Mouse (Mus musculus) heart, postnatal 0 days (tissue): ENCODE results near the gene Tgif2. TPM values are rescaled to one million over a fixed set of nuclear protein-coding genes. Genes with fewer than 3 reads are reported as not detected.

Experiments
- ATAC-seq: fragments of 200-750 bp; cut with Nextera tagmentation; 2 replicates; pipeline ENCODE4 v1.8.0; 2017; ENCODE audit warnings: low read depth, moderate number of reproducible peaks, moderate library complexity; ENCODE audit not compliant: insufficient read depth
- DNase-seq: peaks from one replicate; pipeline ENCODE4 v3.0.0-alpha.2; 2016; ENCODE audit warnings: low spot score
- H3K27ac ChIP-seq: fragments of 300-500 bp; sonication (generic); 2 replicates; pipeline ENCODE4 v1.5.1; 2014; ENCODE audit warnings: low read depth, mild to moderate bottlenecking
- H3K27me3 ChIP-seq: fragments of 300-500 bp; sonication (generic); 2 replicates; pipeline ENCODE4 v1.6.1; 2014; ENCODE audit warnings: low read length, mixed read lengths; ENCODE audit not compliant: control insufficient read depth, insufficient read depth
- H3K36me3 ChIP-seq: fragments of 300-500 bp; sonication (generic); replicated peaks from 2 replicates; pipeline ENCODE4 v1.6.1; 2014; ENCODE audit warnings: low read length, mixed read lengths; ENCODE audit not compliant: control insufficient read depth, insufficient read depth
- H3K4me1 ChIP-seq: fragments of 300-500 bp; sonication (generic); 2 replicates; pipeline ENCODE4 v1.6.1; 2014; ENCODE audit warnings: antibody characterized with exemption; ENCODE audit not compliant: control insufficient read depth, insufficient read depth
- H3K4me2 ChIP-seq: fragments of 300-500 bp; sonication (generic); 2 replicates; pipeline ENCODE4 v1.6.1; 2014; ENCODE audit warnings: low read depth, mild to moderate bottlenecking, low read length, moderate library complexity
- H3K4me3 ChIP-seq: fragments of 300-500 bp; sonication (generic); 2 replicates; pipeline ENCODE4 v1.5.1; 2014; ENCODE audit warnings: low read depth, low read length
- H3K9ac ChIP-seq: fragments of 300-500 bp; sonication (generic); replicated peaks from 2 replicates; pipeline ENCODE4 v1.6.1; 2014; ENCODE audit warnings: low read depth, low read length, mixed read lengths
- H3K9me3 ChIP-seq: fragments of 300-500 bp; sonication (generic); replicated peaks from 2 replicates; pipeline ENCODE4 v1.6.1; 2016; ENCODE audit warnings: low read length; ENCODE audit not compliant: control insufficient read depth
- CTCF ChIP-seq: IDR thresholded peaks from 2 replicates; pipeline ENCODE4 v1.5.1; 2016; ENCODE audit warnings: antibody characterized with exemption, control low read depth, low read depth
- EP300 ChIP-seq: IDR thresholded peaks from 2 replicates; pipeline ENCODE4 v1.6.1; 2016; ENCODE audit warnings: antibody characterized with exemption, low read depth
- WGBS: fragments of 180-500 bp; shearing (Covaris S2); extraction: QIAGEN DNeasy Blood & Tissue Kit; methylation state at CpG from one replicate; pipeline ENCODE4 v1.1.7; 2014; 5-methylcytosine and 5-hydroxymethylcytosine counted together
- polyA plus RNA-seq: library from polyadenylated mRNA; unstranded; fragments of >200 nt; fragmentation: Nextera tagmentation; extraction: Ambion mirVana; gene quantifications from 2 replicates; pipeline ENCODE4 v1.2.1, GENCODE M21; 2015
- total RNA-seq: library from RNA; depleted of rRNA; stranded (reverse); fragments of >200 nt; gene quantifications from 2 replicates; pipeline ENCODE4 v1.2.3, GENCODE M21; 2014; ENCODE audit warnings: low replicate concordance

The Tgif2 gene
- total and polyA plus RNA-seq, 2 experiments from 2014 or later, result 14.6 to 19.7 TPM

GRCm38 (mm10) chr2:156869554-156869953 is 29.7 kb downstream of the Tgif2 start:
- H3K36me3 ChIP-seq, result peaks cover 82% of the 10 kb centered on the region

GRCm38 (mm10) chr2:156870519-156870918 is 30.7 kb downstream of the Tgif2 start:
- no peak for ATAC-seq
- WGBS, result 17% methylated on average over 6 of the region's 6 CpGs

More at GRCm38 (mm10) chr2:156869554-156869953, 29.7 kb downstream of the Tgif2 start:
- Histone ChIP-seq H3K4me3 (no peak overlapping the region), H3K4me1 (0 out of 2 replicates have a peak, but pooled peaks cover 6% of the 10 kb centered on the region), H3K9ac (no peak overlapping the region), H3K27me3 (no peaks in the 10 kb centered on the region), H3K27ac (no peak overlapping the region), H3K9me3 (no peaks in the 10 kb centered on the region), H3K4me2 (no peak overlapping the region)
- no peak for DNase-seq
- ATAC-seq, result no peak
- TF ChIP-seq CTCF (no peak), EP300 (no peak)
- 86% methylated on average over 7 of the region's 7 CpGs for WGBS

GRCm38 (mm10) chr2:156873629-156874028 is 33.8 kb downstream of the Tgif2 start:
- no peaks in the 10 kb centered on the region for H3K9me3 ChIP-seq
- DNase-seq, result peak; percentile 51
- 0 out of 2 replicates have a peak, but pooled peaks cover 6% of the 10 kb centered on the region for H3K4me1 ChIP-seq
- H3K36me3 ChIP-seq, result peaks cover 54% of the 10 kb centered on the region
- H3K27me3 ChIP-seq, result no peaks in the 10 kb centered on the region
- no peak overlapping the region for H3K9ac ChIP-seq
- no peak overlapping the region for H3K27ac ChIP-seq
- H3K4me2 ChIP-seq, result no peak overlapping the region
- no peak; the same call in 1 of the 2 replicates for ATAC-seq
- TF ChIP-seq CTCF (peak; percentile 83), EP300 (no peak)
- no peak overlapping the region for H3K4me3 ChIP-seq
- 26% methylated on average over 5 of the region's 5 CpGs for WGBS

More at GRCm38 (mm10) chr2:156870519-156870918, 30.7 kb downstream of the Tgif2 start:
- H3K27me3 ChIP-seq, result no peaks in the 10 kb centered on the region
- H3K9me3 ChIP-seq, result no peaks in the 10 kb centered on the region
- 0 out of 2 replicates have a peak, but pooled peaks cover 6% of the 10 kb centered on the region for H3K4me1 ChIP-seq
- H3K36me3 ChIP-seq, result peaks cover 79% of the 10 kb centered on the region
- H3K9ac ChIP-seq, result no peak overlapping the region
- no peak for DNase-seq
- no peak overlapping the region for H3K4me3 ChIP-seq
- H3K4me2 ChIP-seq, result no peak overlapping the region
- H3K27ac ChIP-seq, result no peak overlapping the region
- no peak for TF ChIP-seq EP300
- no peak for TF ChIP-seq CTCF

- Histone ChIP-seq H3K4me1 (0 out of 2 replicates have a peak, but pooled peaks cover 6% of the 10 kb centered on the region), H3K9ac (no peak overlapping the region), H3K36me3 (peaks cover 48% of the 10 kb centered on the region), H3K9me3 (no peaks in the 10 kb centered on the region), H3K27me3 (no peaks in the 10 kb centered on the region), H3K4me3 (no peak overlapping the region), H3K4me2 (no peak overlapping the region), H3K27ac (no peak overlapping the region)
- no peak for TF ChIP-seq CTCF
- TF ChIP-seq EP300, result no peak
- DNase-seq (no peak), ATAC-seq (no peak)
- 81% methylated on average over 8 of the region's 8 CpGs for WGBS
Measured at GRCm38 (mm10) chr2:156874047-156874759, 34.4 kb downstream of the Tgif2 start.

GRCm38 (mm10) chr2:156874760-156875510 is 35.1 kb downstream of the Tgif2 start:
- H3K9ac ChIP-seq, result no peak overlapping the region
- H3K27ac ChIP-seq, result no peak overlapping the region
- DNase-seq (no peak), ATAC-seq (no peak)
- H3K4me3 ChIP-seq, result no peak overlapping the region
- H3K9me3 ChIP-seq, result no peaks in the 10 kb centered on the region
- H3K36me3 ChIP-seq, result peaks cover 44% of the 10 kb centered on the region
- 91% methylated on average over 4 of the region's 4 CpGs for WGBS
- TF ChIP-seq EP300 (no peak), CTCF (no peak)
- no peak overlapping the region for H3K4me2 ChIP-seq
- no peaks in the 10 kb centered on the region for H3K27me3 ChIP-seq
- H3K4me1 ChIP-seq, result 0 out of 2 replicates have a peak, but pooled peaks cover 6% of the 10 kb centered on the region
